Mouse (Mus musculus) CD4-positive, CD25-positive, alpha-beta regulatory T cell, adult 4 months (primary cell): ENCODE measurements around the gene Kbtbd6. TPM values are rescaled to one million over a fixed set of nuclear protein-coding genes. Genes with fewer than 3 reads are reported as not detected.
A peak's percentile ranks its signal among the peaks of the same experiment; 100 is the strongest.
"Not testable (repeated sequence)": the region's sequence is repeated elsewhere in the genome, so short reads cannot be mapped to it uniquely, and the experiment has no call there.

Source experiments
- ATAC-seq: one replicate; pipeline ENCODE4 v1.8.0; 2017
- polyA plus RNA-seq, 2 experiments: library from polyadenylated mRNA; unstranded; fragments of 100-300 nt; shearing (Covaris generic); gene quantifications; one replicate each; pipeline ENCODE4 v1.2.1; 2017

Kbtbd6 gene
- not detected for polyA plus RNA-seq

- peak; percentile 99 for ATAC-seq
Observed at GRCm38 (mm10) chr14:79451681-79452590, at the start of gene Kbtbd6. Kbtbd6 (plus strand) TSS chr14:79451835.

- ATAC-seq, result no peak
Observed at GRCm38 (mm10) chr14:79407641-79408040, 44.0 kb upstream of the Kbtbd6 start.

- no peak for ATAC-seq
Observed at GRCm38 (mm10) chr14:79409278-79409830, 42.3 kb upstream of the Kbtbd6 start.

- ATAC-seq, result no peak
Observed at GRCm38 (mm10) chr14:79410662-79411061, 41.0 kb upstream of the Kbtbd6 start.

- ATAC-seq, result no peak
Observed at GRCm38 (mm10) chr14:79413121-79413520, 38.5 kb upstream of the Kbtbd6 start.

GRCm38 (mm10) chr14:79420083-79420685 is 31.5 kb upstream of the Kbtbd6 start:
- no peak for ATAC-seq

- ATAC-seq, result peak; percentile 97
Observed at GRCm38 (mm10) chr14:79425979-79426729, 25.5 kb upstream of the Kbtbd6 start, which contains the start of gene Kbtbd7. Kbtbd7 (plus strand) TSS chr14:79426511.

GRCm38 (mm10) chr14:79426730-79427365 is 24.8 kb upstream of the Kbtbd6 start:
- ATAC-seq, result not testable (repeated sequence)

- no peak for ATAC-seq
Observed at GRCm38 (mm10) chr14:79434068-79434467, 17.6 kb upstream of the Kbtbd6 start.

GRCm38 (mm10) chr14:79440655-79441054 is 11.0 kb upstream of the Kbtbd6 start:
- no peak for ATAC-seq

- no peak for ATAC-seq
Observed at GRCm38 (mm10) chr14:79441441-79441840, 10.2 kb upstream of the Kbtbd6 start.

GRCm38 (mm10) chr14:79444601-79445000 is 7.0 kb upstream of the Kbtbd6 start:
- ATAC-seq, result no peak

- ATAC-seq, result no peak
Observed at GRCm38 (mm10) chr14:79445055-79445620, 6.5 kb upstream of the Kbtbd6 start.

GRCm38 (mm10) chr14:79452591-79452934 is 928 bp downstream of the Kbtbd6 start:
- ATAC-seq, result not testable (repeated sequence)

GRCm38 (mm10) chr14:79460401-79460800 is 8.8 kb downstream of the Kbtbd6 start:
- no peak for ATAC-seq

- ATAC-seq, result no peak
Observed at GRCm38 (mm10) chr14:79460988-79461387, 9.4 kb downstream of the Kbtbd6 start.

GRCm38 (mm10) chr14:79465623-79466022 is 14.0 kb downstream of the Kbtbd6 start:
- ATAC-seq, result no peak

- ATAC-seq, result no peak
Observed at GRCm38 (mm10) chr14:79467621-79468020, 16.0 kb downstream of the Kbtbd6 start.

GRCm38 (mm10) chr14:79473384-79473783 is 21.7 kb downstream of the Kbtbd6 start:
- ATAC-seq, result no peak

- peak; percentile 54 for ATAC-seq
Observed at GRCm38 (mm10) chr14:79480624-79481338, 29.1 kb downstream of the Kbtbd6 start, which contains the start of gene Elf1. Elf1 (plus strand) TSS chr14:79481194.
